Mouse (Mus musculus) testis, postnatal 10 days (tissue): ENCODE results near the gene Hdac7.

Experiments used
- DNase-seq: peaks from one replicate; pipeline ENCODE4 v3.0.0; 2021; ENCODE audit warnings: low spot score

The Hdac7 gene

DNA sequence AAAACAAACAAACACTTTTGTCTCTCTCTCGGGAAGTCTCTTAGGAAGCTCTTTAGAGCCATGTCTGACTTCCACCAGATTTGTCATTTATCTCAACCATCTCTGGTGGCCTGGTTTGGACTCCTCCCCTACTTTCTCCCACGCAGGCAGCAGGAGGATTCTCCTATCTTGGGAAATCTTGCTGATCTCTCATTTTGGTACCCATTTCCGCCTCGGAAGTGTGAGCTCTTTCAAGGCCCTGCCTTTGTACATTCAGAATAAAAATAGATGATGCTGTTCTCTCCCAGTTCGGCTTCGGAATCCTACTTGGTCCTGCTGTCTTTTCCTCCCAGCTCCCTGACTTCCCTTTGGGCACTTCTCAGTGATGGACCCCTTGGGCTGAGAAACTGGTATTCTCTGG is 10.2 kb upstream of the Hdac7 start:
- DNase-seq = no peak

GRCm38 (mm10) chr15:97854059-97854458 is 9.8 kb upstream of the Hdac7 start:
- DNase-seq = no peak

GRCm38 (mm10) chr15:97852291-97852690 is 8.0 kb upstream of the Hdac7 start:
- DNase-seq = no peak

GRCm38 (mm10) chr15:97851011-97851410 is 6.7 kb upstream of the Hdac7 start:
- DNase-seq = no peak

DNA sequence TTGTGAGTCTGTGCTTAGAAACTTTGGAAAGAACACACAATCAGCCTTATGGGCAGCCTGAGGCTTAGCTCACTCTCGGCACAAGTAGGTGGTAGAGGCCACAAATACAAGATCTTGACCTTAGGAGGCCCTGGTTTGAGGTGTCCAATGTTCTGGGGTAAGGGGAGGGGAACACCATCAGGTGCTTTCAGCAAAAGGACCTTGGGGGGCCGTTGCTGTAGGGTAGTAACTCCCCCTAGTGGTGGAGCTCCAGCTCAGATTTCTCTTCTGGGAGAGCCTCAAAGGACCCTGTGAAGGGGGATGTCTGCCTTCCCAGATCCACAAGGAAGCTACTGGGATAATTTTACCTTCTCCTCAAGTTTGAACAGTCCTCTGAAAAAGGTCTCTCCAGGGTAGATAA is 6.1 kb upstream of the Hdac7 start:
- DNase-seq = no peak

- DNase-seq = peak; percentile 87
These were observed 5.0 kb upstream of the Hdac7 start for GRCm38 (mm10) chr15:97849116-97849911.

GRCm38 (mm10) chr15:97847866-97848265 is 3.6 kb upstream of the Hdac7 start:
- no peak for DNase-seq

DNA sequence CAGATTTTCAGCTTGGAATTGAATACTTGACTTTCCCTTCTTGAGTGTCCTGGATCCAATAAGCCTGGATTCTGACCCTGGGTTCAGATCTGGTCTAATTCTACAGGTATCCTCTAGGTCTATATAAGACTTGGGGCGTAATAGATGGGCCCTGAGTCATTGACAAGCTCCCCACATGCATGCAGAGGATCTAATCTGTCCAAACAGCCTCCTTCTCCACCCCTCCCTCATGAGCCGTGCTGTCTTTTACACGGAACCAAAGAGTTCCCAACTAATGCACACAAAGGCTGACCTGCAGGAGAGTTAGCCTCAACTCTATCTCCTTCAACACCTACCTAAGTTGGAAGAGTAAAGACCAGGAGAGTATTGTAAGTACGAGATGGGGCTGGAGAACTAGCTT is 3.0 kb upstream of the Hdac7 start:
- no peak for DNase-seq

DNA sequence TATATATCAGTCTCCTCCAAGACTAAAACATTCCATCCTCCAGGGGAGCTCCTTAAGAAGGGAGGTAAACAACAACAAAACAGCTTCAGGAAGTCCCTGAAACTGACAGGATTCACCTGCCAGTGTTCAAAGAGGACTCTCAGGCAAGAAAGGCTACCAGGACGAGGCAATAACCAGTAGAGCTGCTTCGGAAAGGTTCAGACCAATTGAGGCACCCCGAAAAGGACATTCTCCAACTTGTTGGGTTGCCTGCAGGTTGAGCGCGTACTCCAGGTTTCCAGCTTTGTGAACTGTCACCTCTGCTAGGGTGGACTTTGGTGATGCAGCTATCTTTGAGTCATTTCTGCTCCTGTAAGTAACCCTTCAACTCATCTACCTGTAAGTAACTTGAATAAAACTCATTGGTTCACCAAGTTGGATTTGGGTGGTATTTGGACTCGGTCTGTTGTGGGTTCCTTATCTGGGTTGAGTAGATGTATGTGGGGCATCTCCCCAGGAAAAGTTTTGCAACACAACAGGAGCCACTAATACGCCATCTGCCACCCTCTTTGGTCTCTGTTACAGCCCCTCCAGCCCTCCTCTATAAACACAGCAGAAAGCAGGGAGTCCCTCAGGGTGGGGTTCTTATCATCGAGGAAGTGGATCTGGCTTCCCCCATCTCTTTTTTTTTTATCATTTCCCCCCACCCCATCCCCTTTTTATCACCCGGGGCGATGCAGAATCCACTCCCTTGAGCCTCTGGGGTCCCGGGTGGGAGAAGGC is 2.0 kb upstream of the Hdac7 start:
- no peak for DNase-seq

DNA sequence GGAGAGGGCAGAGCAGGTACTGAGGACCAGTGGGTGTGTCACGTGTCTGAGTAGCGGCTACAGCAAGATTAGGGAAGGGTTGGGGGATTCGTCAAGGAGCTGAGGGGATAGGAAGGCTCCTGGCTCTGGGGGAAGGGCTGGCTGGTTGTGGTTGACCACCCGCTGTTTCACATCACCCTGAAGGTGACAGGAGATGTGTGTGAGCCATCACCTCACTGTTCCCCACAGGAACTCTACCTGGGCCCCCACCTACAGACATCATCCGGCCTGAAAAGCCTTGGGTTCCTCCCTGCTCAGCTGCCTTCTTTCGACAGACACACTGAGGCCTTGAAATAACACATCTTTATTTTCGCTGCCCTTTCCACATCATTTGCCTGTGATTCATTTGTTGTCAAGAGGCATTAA is 1.1 kb downstream of the Hdac7 start:
- DNase-seq = no peak

DNA sequence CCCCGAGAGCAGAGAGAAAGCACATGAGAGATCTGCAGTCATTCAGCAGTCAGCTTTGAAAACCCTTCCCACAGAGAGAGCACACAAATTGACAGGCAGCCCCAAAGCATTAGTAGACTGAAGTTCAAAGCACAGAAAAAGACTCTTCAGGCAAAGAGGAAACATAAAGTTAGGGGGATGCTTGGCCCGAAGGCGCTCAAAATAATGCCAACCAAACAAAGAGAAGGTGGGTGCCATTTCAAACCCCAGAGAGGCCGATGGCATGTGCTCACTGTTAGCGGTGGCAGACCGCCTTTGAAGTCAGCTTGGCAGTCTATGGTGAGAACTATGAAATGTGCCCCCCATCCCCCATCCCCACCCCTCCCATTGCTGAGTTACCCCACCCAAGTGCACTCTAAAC is 2.2 kb downstream of the Hdac7 start:
- DNase-seq = no peak

- DNase-seq = no peak
These were observed 2.9 kb downstream of the Hdac7 start for GRCm38 (mm10) chr15:97841383-97841782.

DNA sequence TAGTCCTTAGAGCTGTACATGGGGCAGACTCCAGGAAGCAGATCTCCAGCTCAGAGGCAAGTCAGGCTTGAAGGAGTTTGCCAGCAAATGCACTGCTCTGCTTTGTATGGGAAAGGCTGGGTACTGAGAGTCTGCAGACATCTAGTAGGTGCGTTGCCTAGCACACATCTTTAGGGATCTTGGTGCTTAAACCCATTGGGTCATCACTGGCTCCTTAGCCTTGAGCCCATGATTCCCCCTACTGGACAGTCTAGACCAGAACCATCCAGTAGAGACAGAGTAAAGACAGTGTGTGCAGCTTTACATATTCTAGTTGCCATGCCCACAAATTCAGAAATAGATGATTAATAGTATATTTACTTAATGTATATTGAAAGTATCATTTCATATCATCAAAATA is 3.5 kb downstream of the Hdac7 start:
- no peak for DNase-seq

DNA sequence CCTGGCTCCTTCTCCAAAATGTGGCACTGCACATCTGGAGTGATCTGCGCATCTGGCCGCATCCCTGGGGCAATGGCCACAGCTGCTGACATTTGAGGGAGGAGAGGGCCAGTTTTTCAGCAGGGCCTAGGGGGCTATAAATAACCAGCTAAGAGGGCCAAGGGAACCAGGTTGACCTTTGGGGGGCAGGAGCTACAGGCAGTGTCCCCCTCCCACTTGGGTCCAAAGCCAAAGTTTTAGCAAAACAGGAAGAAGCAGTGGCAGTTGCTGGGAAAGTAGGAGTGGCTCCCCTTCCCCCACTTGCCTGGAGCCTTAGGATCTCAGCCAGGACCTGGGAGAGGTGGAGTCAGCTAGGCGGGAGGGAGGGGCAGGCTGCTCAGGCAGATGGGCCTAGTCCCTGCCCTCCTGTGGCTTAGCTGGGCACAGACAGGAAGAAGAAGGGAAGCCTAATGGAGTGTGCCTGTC is 4.3 kb downstream of the Hdac7 start:
- peak; percentile 77 for DNase-seq

GRCm38 (mm10) chr15:97839473-97839872 is 4.8 kb downstream of the Hdac7 start:
- DNase-seq = no peak

DNA sequence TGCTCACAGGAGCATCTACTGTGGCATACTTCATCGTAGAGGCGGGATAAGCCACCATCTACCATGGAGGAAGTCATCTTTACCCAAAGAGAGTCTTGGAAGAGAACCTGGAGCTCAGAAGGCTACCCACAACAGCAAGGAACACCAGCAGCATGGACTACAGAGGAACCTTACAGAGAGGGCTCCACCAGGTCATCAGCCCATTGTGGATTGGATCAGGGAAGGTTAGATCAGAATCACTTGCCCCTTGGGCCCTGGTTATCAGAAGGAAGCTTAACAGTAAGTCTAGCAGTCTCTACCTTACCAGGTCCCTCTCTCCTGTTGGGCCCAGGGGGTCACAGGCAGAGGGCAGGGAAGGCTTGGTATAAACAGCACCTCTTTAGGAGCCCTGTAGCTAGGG is 5.3 kb downstream of the Hdac7 start:
- DNase-seq = no peak

DNA sequence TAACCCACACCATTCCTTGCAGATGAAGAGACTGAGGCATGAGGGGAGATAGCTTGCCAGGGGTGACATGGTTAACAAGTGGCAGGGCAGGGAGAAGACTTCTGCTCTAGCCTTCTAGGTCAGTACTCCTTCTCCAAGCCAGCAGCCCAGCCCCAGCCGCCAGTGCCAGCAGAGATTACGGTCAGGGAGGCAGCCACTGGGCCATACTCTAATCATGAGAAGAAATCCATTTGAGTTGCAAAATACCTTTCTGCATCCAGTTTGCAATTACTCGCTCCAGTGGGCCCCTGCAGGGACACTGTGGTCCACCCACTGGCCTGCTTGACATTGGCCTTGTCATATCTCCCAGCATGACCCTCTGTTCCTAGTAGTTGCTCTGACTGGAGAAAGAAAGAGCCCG is 5.9 kb downstream of the Hdac7 start:
- no peak for DNase-seq

- peak; percentile 62 for DNase-seq
These were observed 6.7 kb downstream of the Hdac7 start for GRCm38 (mm10) chr15:97837491-97838061.

GRCm38 (mm10) chr15:97836894-97837247 is 7.4 kb downstream of the Hdac7 start:
- DNase-seq = no peak

GRCm38 (mm10) chr15:97836153-97836893 is 8.0 kb downstream of the Hdac7 start:
- DNase-seq = no peak

DNA sequence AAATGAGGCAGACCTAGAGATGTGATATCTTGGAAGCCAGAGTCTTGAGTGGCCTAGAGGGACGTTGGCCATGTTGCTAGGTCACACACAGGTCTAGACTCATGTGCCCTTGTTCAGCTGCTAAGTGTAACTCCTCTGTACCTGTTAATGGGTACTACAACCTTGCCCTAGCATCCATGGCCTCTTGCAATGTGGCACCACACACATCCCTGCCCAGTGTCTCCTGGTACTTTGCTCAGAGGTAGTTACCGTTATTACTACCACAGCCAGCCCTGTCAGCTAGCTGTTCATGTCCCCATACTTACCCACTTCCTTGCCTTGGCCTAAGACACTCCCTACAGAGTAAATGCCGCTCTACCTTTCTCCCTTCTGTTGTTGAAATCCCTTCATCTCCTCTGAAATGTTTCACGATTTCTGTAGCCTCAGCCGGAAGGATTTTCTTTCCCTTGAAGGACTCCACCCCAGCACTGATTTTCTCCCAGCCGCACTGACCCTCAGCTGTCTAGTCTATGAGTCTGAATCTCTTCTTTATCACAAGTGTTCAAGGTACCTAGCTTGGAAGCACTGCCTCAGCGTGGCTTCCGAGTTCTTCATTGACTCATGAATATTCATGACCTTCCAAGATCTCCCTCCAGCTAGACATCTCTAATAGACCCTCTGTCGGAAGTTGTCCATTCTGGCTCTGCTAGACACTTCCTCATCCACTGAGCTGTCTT is 11.4 kb downstream of the Hdac7 start:
- DNase-seq = no peak
